Mouse (Mus musculus): ENCODE data around the gene Nt5m.

Nt5m gene

GRCm38 (mm10) chr11:59839459-59840126 is 346 bp downstream of the Nt5m start, which contains the start of gene Cops3:
Gene Cops3 (minus strand): TSS chr11:59839838.
- in situ Hi-C loops (cut with MboI), result no loop called here

DNA sequence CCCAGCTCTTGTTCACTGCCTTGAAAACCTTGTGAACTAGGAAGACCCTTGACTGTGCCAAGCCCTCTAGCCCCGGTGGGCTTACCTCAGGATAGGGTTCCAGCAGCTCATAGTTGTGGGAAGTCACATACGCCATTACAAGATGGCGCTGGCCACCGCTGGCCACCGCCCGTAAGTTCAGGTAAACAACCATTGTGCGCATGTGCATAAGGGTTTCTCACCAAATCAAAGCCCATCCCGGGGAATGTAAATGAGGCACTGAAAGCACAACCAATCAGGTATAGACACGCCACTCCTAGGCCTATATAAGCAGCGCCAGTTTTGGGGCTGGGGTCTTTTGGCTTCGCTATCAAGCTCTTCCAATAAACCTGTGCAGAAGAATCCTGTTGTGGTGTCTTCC is 7.1 kb downstream of the Nt5m start:
- in situ Hi-C loops (cut with MboI), result no loop called here

- in situ Hi-C loops (cut with MboI), result no loop called here
These were observed 7.9 kb downstream of the Nt5m start for GRCm38 (mm10) chr11:59847131-59847530.

DNA sequence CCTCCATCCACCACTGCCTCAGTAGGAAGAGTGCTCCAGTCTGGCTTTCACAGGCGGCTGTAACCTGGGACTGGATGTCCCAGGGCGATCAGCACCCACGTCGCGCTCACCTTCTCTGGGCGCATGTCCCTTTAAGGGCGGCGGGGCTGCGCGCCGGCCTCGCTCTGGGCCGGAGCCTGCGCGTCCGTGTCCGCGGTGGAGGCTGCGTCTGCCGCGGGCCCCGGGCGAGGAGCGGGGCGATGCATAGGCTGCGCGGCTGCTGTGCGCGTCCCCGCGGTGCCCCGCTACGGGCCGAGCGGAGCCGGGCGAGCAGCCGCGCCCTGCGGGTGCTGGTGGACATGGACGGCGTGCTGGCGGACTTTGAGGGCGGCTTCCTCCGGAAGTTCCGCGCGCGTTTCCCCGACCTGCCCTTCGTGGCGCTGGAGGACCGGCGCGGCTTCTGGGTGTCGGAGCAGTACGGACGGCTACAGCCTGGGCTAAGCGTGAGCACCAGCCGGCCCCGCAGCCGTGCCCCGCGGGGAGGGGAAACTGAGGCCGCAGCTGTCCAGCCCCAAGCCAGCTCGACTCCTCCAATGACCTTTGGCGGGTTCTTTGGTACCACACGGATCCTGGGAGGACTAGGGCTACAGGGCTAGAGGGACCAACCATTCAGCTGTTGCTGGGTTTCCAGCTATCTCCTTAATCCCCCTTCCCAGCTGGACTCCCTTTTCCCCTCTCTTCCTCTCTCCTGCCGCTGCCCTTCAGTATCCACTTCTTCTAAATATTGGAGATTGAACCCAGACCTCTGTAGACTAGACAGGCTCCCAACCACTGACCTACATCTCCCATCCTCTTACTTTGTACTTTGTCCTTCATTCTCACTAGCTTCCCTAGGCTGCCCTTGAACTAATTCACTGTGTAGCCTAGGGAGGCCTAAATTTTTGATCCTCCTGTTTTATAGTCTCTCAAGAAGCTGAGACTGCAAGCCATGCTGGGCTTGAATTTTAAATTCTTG is 8.9 kb downstream of the Nt5m start:
- in situ Hi-C loops (cut with MboI), result no loop called here

DNA sequence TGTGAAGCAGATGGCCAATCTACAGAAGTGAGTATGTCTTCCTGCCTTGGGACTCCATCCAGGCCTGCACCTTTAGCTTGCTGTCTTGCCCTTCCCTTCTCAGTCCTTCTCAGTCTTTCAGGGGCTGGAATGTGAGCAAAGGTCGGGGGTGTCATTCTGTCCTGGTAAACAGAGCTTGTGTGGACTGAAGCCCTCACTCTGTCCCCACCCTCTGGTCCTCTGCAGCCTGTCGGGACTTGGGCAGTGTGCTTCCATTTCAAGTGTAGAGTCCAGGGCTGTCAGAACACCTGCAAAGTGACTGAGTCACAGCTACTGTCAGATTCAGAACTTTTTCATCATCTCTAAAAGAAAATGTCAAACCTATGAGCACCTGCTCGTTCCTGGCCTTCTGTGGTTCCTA is 13.6 kb downstream of the Nt5m start:
- in situ Hi-C loops (cut with MboI), result no loop called here

- in situ Hi-C loops (cut with MboI), result no loop called here
These were observed 21.2 kb downstream of the Nt5m start for GRCm38 (mm10) chr11:59860467-59860866.

- in situ Hi-C loops (cut with MboI), result no loop called here
These were observed 25.1 kb downstream of the Nt5m start for GRCm38 (mm10) chr11:59864316-59864715.

DNA sequence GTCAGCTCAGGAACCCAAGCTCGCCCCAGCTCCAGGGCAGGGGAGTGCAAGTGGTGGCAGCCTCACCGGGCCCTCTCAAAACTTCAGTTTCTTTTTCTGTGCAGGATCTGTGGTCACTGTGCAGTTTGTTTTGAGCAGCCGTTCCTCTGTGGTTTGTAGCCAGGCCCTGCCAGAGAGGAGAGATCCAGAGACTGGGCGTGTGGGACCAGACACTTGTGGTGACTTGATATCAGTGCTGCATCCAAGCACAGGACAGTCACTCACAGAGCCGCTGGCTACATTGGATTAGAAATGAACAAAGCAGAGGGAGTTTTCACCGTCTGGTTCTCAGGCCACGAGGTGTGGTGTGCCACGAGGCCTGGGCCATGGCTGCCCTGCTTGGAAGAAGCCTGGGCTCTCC is 32.9 kb downstream of the Nt5m start:
- in situ Hi-C loops (cut with MboI), result loop anchor here (10.0 kb wide), 1 partner anchor 153 kb away; no protein-coding TSS in a partner anchor

DNA sequence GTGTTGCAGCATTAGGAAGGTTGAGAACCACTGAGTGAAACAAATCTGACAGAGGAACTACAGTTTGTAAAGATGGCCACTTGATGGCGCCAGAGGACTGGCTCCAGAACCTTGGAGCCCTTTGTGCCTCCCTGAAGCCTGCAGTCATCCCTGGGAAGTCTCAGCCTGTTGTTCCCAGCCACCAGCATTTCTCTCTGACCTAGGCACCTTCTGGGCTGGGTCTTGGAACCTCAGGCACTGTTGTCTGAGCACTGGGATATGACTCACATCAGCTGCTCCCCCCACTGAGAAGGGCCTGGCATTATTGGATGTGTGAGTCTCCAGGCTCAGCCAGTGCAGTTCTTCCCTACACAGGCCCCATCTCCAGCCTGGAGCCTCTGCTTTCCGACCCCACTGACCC is 40.8 kb downstream of the Nt5m start:
- in situ Hi-C loops (cut with MboI), result no loop called here

GRCm38 (mm10) chr11:59885217-59885986 is 46.2 kb downstream of the Nt5m start:
- in situ Hi-C loops (cut with MboI), result no loop called here

DNA sequence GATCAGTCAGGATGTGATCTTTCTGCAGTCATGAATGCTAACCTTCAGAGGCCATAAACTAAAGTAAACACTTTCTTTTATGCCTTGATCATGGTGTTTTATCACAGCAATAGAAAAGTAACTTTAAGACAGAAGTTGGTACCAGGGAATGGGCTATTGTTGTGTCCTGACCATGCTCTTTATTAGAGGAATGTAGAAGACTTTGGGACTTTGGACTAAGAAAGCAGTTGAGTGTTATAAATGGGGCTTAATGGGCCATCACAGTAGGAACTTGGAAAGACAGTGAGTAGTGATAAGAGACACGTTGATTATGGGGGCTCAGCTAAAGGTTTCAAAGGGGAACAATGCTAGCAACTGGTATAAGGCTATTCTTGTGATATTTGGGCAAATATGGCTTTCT is 47.7 kb downstream of the Nt5m start:
- in situ Hi-C loops (cut with MboI), result no loop called here

- in situ Hi-C loops (cut with MboI), result no loop called here
These were observed 48.9 kb downstream of the Nt5m start for GRCm38 (mm10) chr11:59888151-59888550.

DNA sequence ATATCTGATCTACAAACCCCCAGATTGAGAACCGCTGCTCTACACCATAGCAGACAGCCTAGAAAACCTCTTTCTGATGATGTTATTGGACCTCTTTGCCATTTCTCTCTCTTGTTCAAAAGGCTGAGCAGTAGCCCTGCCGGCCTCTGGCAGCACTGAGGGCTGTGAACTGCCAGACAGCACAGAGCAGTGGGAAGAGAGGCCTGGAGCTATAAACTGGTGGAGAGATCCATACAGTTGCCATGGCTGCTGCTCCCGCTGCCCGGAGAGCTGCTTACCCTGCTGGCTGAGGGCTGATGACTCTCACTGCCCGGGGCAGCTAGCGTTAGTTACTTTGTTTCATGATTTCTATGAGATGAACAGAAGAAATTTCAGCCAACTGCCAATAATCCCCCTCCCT is 52.6 kb downstream of the Nt5m start:
- in situ Hi-C loops (cut with MboI), result no loop called here

- in situ Hi-C loops (cut with MboI), result no loop called here
These were observed 54.0 kb downstream of the Nt5m start for GRCm38 (mm10) chr11:59893153-59893788.

DNA sequence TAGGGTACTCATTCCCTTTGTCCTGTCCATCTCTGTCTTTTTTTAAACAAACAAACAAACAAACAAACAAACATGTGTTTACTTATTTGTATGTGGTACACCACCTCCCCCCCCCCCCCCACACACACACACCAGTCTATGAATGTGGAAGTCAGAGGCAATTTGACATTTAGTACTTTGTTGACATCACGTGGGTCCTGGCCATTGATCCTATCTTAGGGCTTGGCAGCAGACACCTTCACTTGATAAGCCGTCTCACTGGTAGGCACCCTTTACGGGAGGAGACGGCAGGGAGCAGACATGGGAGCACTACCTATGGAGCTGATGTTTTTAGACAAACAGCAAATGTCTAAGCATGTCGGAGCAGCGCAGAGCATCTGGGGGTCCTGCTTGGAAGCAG is 55.7 kb downstream of the Nt5m start:
- in situ Hi-C loops (cut with MboI), result no loop called here

GRCm38 (mm10) chr11:59895316-59895715 is 56.1 kb downstream of the Nt5m start:
- in situ Hi-C loops (cut with MboI), result no loop called here

DNA sequence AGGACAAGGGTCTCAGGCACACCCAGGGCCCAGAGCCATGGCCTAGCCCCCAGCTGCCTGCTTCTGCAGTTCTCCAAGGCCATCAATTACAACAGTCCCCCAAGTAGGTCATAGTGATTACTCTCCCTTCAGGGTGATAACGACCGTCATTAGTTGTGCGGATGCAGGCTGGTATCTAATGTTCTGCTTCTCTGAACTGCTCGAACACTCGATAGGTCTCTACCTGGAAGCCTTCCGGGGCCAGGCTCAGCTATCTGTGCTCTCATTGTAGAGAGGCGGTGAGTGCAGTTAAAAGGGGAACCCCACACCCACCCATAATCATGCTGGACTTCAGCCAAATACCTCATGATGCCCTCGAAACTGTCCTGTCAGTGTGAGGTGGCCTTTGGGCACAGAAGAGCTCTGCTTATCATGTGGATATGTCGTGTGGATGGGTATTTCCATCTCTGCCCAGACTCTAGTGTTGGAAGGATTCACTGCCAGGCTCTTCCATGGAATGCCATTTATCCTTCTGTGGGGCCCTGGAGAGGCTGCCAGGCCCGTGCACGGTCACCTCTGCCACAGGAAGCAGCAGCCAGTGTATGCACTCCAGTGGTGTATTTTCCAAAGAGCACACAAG is 58.8 kb downstream of the Nt5m start:
- in situ Hi-C loops (cut with MboI), result no loop called here

- in situ Hi-C loops (cut with MboI), result no loop called here
These were observed 60.8 kb downstream of the Nt5m start for GRCm38 (mm10) chr11:59899711-59900685.

DNA sequence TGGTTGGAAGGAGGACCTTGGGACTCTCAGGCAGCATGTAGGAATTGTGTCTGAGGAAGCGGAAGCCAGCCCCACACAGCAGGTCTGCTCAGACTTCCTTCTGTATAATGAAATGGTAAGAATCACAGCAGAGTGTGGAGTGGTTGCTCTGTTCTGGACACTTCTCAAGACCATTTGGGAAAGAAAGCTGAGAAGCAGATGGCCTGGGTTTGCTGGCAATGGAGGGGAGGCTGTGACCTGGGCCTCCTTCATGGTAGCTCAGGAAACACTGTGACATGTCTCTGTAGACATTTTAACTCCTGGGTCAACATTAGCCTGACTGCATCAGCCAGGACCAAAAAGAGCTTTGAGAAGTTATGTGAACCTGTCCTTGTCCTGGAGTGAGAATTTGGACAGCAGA is 61.7 kb downstream of the Nt5m start:
- in situ Hi-C loops (cut with MboI), result no loop called here

Data from mature B cell (primary cell).